Mouse (Mus musculus) midbrain, embryonic 15.5 days (tissue): Measurements from ENCODE around the gene Bax. TPM values are rescaled to one million over a fixed set of nuclear protein-coding genes. Genes with fewer than 3 reads are reported as not detected.
"Not testable (repeated sequence)": the region's sequence is repeated elsewhere in the genome, so short reads cannot be mapped to it uniquely, and the experiment has no call there.

ENCODE experiments used
- ATAC-seq: fragments of 200-750 bp; cut with Nextera tagmentation; replicated peaks from 2 replicates; pipeline ENCODE4 v1.8.0; 2017; ENCODE audit warnings: moderate TSS enrichment
- H3K27ac ChIP-seq: fragments of 300-500 bp; sonication (generic); 2 replicates; pipeline ENCODE4 v1.5.1; 2015; ENCODE audit warnings: mild to moderate bottlenecking, inconsistent platforms
- H3K27me3 ChIP-seq: fragments of 300-500 bp; sonication (generic); replicated peaks from 2 replicates; pipeline ENCODE4 v1.6.1; 2015; ENCODE audit warnings: inconsistent platforms
- H3K36me3 ChIP-seq: fragments of 300-500 bp; sonication (generic); replicated peaks from 2 replicates; pipeline ENCODE4 v1.6.1; 2015; ENCODE audit warnings: inconsistent platforms
- H3K4me1 ChIP-seq: fragments of 300-500 bp; sonication (generic); 2 replicates; pipeline ENCODE4 v1.6.1; 2015; ENCODE audit warnings: inconsistent platforms
- H3K4me2 ChIP-seq: fragments of 300-500 bp; sonication (generic); 2 replicates; pipeline ENCODE4 v1.6.1; 2015; ENCODE audit warnings: inconsistent platforms, mild to moderate bottlenecking, moderate library complexity
- H3K4me3 ChIP-seq: fragments of 300-500 bp; sonication (generic); 2 replicates; pipeline ENCODE4 v1.5.1; 2015; ENCODE audit warnings: mild to moderate bottlenecking, inconsistent platforms
- H3K9ac ChIP-seq: fragments of 300-500 bp; sonication (generic); 2 replicates; pipeline ENCODE4 v1.6.1; 2015; ENCODE audit warnings: mild to moderate bottlenecking, inconsistent platforms
- H3K9me3 ChIP-seq: fragments of 300-500 bp; sonication (generic); 2 replicates; pipeline ENCODE4 v1.6.1; 2016; ENCODE audit warnings: inconsistent platforms
- WGBS: fragments of 180-500 bp; shearing (Covaris S2); methylation state at CpG from one replicate; pipeline ENCODE4 v1.1.7; 2015; ENCODE audit warnings: mixed read lengths; 5-methylcytosine and 5-hydroxymethylcytosine counted together
- polyA plus RNA-seq: library from polyadenylated mRNA; unstranded; fragments of >200 nt; fragmentation: Nextera tagmentation; extraction: Ambion mirVana; gene quantifications from 2 replicates; pipeline ENCODE4 v1.2.1, GENCODE M21; 2015

The Bax gene
- polyA plus RNA-seq, 1 experiment from 2014 or later: 257 TPM

- H3K4me1 ChIP-seq: no peaks in the 10 kb centered on the region
- H3K27me3 ChIP-seq: no peaks in the 10 kb centered on the region
- no peaks in the 10 kb centered on the region for H3K9me3 ChIP-seq
- no peaks in the 10 kb centered on the region for H3K36me3 ChIP-seq
- no peak overlapping the region for H3K27ac ChIP-seq
- H3K4me3 ChIP-seq: no peak overlapping the region
- H3K9ac ChIP-seq: no peak overlapping the region
- H3K4me2 ChIP-seq: no peak overlapping the region
- no peak for ATAC-seq
- WGBS: 4% methylated on average over 3 of the region's 3 CpGs
Measured at GRCm38 (mm10) chr7:45477003-45477402, 10.3 kb upstream of the Bax start.

- ATAC-seq: no peak
- no peak overlapping the region for H3K4me2 ChIP-seq
- WGBS: 65% methylated on average over 1 of the region's 1 CpGs
Measured at GRCm38 (mm10) chr7:45476453-45476852, 9.8 kb upstream of the Bax start.

DNA sequence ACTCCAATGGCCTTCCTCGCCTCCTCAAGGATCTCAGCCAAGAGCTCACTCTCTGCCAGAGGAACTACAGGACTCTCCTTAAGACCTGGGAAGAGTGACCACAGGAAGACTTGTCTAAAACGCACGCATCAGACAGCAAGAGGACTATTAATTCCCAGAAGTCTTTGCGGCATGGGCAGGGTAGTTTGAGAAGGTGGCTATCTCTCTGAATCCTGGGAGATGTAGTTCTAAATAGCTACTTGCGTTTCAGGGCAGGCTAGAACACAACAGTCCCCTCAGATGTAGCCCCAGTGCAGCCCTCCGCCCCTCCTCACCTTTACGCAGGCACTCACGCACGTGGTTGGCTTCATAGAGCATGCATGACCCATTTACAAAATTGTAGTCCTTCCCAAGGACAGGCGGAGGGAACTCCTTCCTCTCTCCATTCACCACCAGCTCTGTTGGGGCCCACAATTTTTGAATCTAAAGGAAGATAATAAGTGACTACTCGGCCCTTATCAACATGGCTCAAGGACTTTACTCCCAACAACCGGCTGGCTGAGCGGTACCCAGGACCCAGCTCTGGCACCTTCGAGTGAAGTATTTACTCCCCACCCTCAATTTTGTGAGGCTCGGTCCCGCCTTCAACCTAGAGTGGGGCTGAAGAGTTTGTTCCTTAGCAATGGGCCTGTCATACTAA lies 8.7 kb upstream of the Bax start:
- Histone ChIP-seq H3K4me1 (no peaks in the 10 kb centered on the region), H3K36me3 (no peaks in the 10 kb centered on the region), H3K27me3 (no peaks in the 10 kb centered on the region), H3K4me2 (peak overlapping the region; percentile 21; the same call in 1 of the 2 replicates), H3K4me3 (no peak overlapping the region), H3K9ac (no peak overlapping the region), H3K27ac (no peak overlapping the region), H3K9me3 (no peaks in the 10 kb centered on the region)
- 76% methylated on average over 16 of the region's 16 CpGs for WGBS
- ATAC-seq: no peak

More at GRCm38 (mm10) chr7:45476453-45476852, 9.8 kb upstream of the Bax start:
- Histone ChIP-seq H3K9me3 (no peaks in the 10 kb centered on the region), H3K4me3 (no peak overlapping the region), H3K4me1 (no peaks in the 10 kb centered on the region), H3K27ac (no peak overlapping the region), H3K36me3 (no peaks in the 10 kb centered on the region), H3K9ac (no peak overlapping the region), H3K27me3 (no peaks in the 10 kb centered on the region)

- Histone ChIP-seq H3K4me3 (no peak overlapping the region), H3K36me3 (no peaks in the 10 kb centered on the region), H3K4me2 (no peak overlapping the region), H3K27ac (no peak overlapping the region), H3K27me3 (no peaks in the 10 kb centered on the region), H3K9ac (no peak overlapping the region), H3K4me1 (peaks cover 9% of the 10 kb centered on the region), H3K9me3 (no peaks in the 10 kb centered on the region)
- ATAC-seq: no peak
- 9% methylated on average over 3 of the region's 3 CpGs for WGBS
Measured at GRCm38 (mm10) chr7:45470869-45471268, 4.2 kb upstream of the Bax start.

DNA sequence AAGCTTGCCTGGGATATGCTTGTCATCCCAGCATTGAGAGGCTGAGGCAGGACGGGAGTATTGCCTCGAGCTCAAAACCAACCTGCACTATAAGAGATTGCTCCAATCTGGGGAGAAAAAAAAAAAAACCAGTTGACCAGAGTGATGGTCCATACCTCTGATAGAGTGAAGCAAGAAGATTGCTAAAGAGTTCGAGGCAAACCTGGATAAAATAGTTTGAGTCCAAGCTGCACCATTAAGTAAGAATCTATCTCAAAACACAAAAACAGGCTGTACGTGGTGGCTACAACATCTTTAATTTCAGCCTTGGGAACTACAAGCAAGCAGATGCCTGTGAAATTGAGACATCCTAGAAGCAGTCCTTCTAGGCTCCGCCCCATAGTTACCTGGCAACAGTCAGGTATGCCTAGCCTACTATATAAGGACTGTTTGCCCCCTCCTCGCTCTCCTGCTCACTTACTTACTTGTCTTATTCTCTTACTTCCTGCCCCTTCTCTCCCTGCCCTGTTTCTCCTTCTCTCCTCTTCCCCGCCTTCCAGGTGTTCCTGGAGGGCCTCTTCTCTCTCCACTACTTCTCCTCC lies 482 bp upstream of the Bax start:
- H3K9ac ChIP-seq: peak overlapping the region; percentile 84
- H3K4me3 ChIP-seq: peak overlapping the region; percentile 76
- H3K4me2 ChIP-seq: peak overlapping the region; percentile 83
- no peaks in the 10 kb centered on the region for H3K9me3 ChIP-seq
- H3K4me1 ChIP-seq: peaks cover 23% of the 10 kb centered on the region
- WGBS: 37% methylated on average over 7 of the region's 7 CpGs
- H3K27me3 ChIP-seq: no peaks in the 10 kb centered on the region
- peaks cover 15% of the 10 kb centered on the region for H3K36me3 ChIP-seq
- peak overlapping the region; percentile 60 for H3K27ac ChIP-seq
- no peak; the same call in 1 of the 2 replicates for ATAC-seq

GRCm38 (mm10) chr7:45465549-45465948 lies 1.1 kb downstream of the Bax start:
- Histone ChIP-seq H3K4me3 (peak overlapping the region; percentile 76), H3K36me3 (peaks cover 15% of the 10 kb centered on the region), H3K4me2 (peak overlapping the region; percentile 83), H3K4me1 (peaks cover 28% of the 10 kb centered on the region), H3K27ac (no peak overlapping the region), H3K27me3 (no peaks in the 10 kb centered on the region), H3K9ac (peak overlapping the region; percentile 84), H3K9me3 (no peaks in the 10 kb centered on the region)
- no peak for ATAC-seq
- 79% methylated on average over 9 of the region's 9 CpGs for WGBS

DNA sequence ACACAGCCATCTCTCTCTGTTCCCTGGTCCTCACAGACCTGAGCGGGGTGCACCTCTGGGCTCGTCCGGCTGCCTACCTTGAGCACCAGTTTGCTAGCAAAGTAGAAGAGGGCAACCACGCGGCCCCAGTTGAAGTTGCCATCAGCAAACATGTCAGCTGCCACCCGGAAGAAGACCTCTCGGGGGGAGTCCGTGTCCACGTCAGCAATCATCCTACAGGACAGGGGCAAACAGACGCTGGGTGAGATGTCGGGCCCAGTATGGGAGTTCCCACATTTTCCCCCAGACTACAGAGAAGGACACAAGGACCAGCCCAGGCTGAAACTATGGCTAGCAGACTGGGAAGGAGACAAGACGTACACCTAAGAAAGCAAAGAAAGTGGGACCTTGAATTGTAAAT lies 1.6 kb downstream of the Bax start:
- Histone ChIP-seq H3K27me3 (no peaks in the 10 kb centered on the region), H3K36me3 (peaks cover 15% of the 10 kb centered on the region), H3K27ac (no peak overlapping the region), H3K9ac (no peak overlapping the region), H3K4me2 (peak overlapping the region; percentile 83; the same call in 1 of the 2 replicates), H3K4me3 (no peak overlapping the region), H3K9me3 (no peaks in the 10 kb centered on the region), H3K4me1 (peaks cover 33% of the 10 kb centered on the region)
- ATAC-seq: no peak
- 95% methylated on average over 12 of the region's 12 CpGs for WGBS

GRCm38 (mm10) chr7:45463987-45464778 lies 2.5 kb downstream of the Bax start:
- Histone ChIP-seq H3K4me1 (peaks cover 35% of the 10 kb centered on the region), H3K27ac (no peak overlapping the region), H3K4me3 (no peak overlapping the region), H3K9ac (no peak overlapping the region), H3K4me2 (no peak overlapping the region), H3K36me3 (peaks cover 15% of the 10 kb centered on the region), H3K27me3 (no peaks in the 10 kb centered on the region), H3K9me3 (no peaks in the 10 kb centered on the region)
- ATAC-seq: no peak
- 97% methylated on average over 7 of the region's 7 CpGs for WGBS

GRCm38 (mm10) chr7:45462868-45463267 lies 3.8 kb downstream of the Bax start:
- not testable (repeated sequence) for H3K27me3 ChIP-seq, ATAC-seq, H3K27ac ChIP-seq, H3K9me3 ChIP-seq, H3K4me2 ChIP-seq, H3K4me3 ChIP-seq, H3K9ac ChIP-seq
- Histone ChIP-seq H3K36me3 (peaks cover 15% of the 10 kb centered on the region), H3K4me1 (peaks cover 41% of the 10 kb centered on the region)
- WGBS: 86% methylated on average over 4 of the region's 4 CpGs

GRCm38 (mm10) chr7:45462325-45462724 lies 4.4 kb downstream of the Bax start:
- H3K27me3 ChIP-seq: no peaks in the 10 kb centered on the region
- no peak overlapping the region for H3K27ac ChIP-seq
- H3K9me3 ChIP-seq: no peaks in the 10 kb centered on the region
- ATAC-seq: no peak
- H3K4me2 ChIP-seq: no peak overlapping the region
- H3K4me3 ChIP-seq: no peak overlapping the region
- peaks cover 45% of the 10 kb centered on the region for H3K4me1 ChIP-seq
- peaks cover 15% of the 10 kb centered on the region for H3K36me3 ChIP-seq
- WGBS: 94% methylated on average over 4 of the region's 4 CpGs
- H3K9ac ChIP-seq: no peak overlapping the region

DNA sequence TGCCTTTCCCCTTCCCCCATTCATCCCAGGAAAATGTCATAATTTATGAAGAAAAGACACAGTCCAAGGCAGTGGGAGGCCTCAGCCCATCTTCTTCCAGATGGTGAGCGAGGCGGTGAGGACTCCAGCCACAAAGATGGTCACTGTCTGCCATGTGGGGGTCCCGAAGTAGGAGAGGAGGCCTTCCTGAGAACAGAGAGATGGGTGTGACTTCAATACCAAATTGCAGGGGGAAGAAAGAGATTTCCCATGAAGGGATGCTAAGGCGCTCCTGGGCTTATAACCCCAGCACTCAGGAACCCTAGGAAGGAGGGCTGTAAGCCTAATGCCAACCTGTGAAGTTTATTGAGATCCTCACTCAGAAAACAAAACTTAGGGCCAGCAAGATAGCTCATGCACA lies 4.9 kb downstream of the Bax start:
- H3K27me3 ChIP-seq: no peaks in the 10 kb centered on the region
- no peak overlapping the region for H3K27ac ChIP-seq
- WGBS: 94% methylated on average over 4 of the region's 4 CpGs
- H3K36me3 ChIP-seq: peaks cover 15% of the 10 kb centered on the region
- peaks cover 46% of the 10 kb centered on the region for H3K4me1 ChIP-seq
- no peak overlapping the region for H3K4me3 ChIP-seq
- H3K4me2 ChIP-seq: no peak overlapping the region
- H3K9me3 ChIP-seq: no peaks in the 10 kb centered on the region
- H3K9ac ChIP-seq: no peak overlapping the region
- ATAC-seq: no peak

- 58% methylated on average over 5 of the region's 5 CpGs for WGBS
- no peak for ATAC-seq
- Histone ChIP-seq H3K27me3 (no peaks in the 10 kb centered on the region), H3K27ac (peak overlapping the region; percentile 91; the same call in 1 of the 2 replicates), H3K36me3 (peaks cover 15% of the 10 kb centered on the region), H3K4me2 (no peak overlapping the region), H3K4me1 (peaks cover 50% of the 10 kb centered on the region), H3K9ac (no peak overlapping the region), H3K4me3 (no peak overlapping the region), H3K9me3 (no peaks in the 10 kb centered on the region)
Measured at GRCm38 (mm10) chr7:45461326-45461725, 5.4 kb downstream of the Bax start.
